Mouse (Mus musculus) left cerebral cortex, adult 8-10 months (tissue): ENCODE data around the gene Cfl1. TPM values are rescaled to one million over a fixed set of nuclear protein-coding genes. Genes with fewer than 3 reads are reported as not detected.

Source experiments
- DNase-seq, 2 experiments: peaks; one replicate each; pipeline ENCODE4 v3.0.0; 2022; ENCODE audit warnings: low spot score in 2 of 2
- total RNA-seq, 4 experiments: library from RNA; stranded (reverse); gene quantifications; 2 replicates each; pipeline ENCODE4 v1.2.4; 2022

Gene Cfl1
- 1,000 to 10,000 TPM; 1,338 to 1,440 (median 1,412) TPM for total RNA-seq

DNA sequence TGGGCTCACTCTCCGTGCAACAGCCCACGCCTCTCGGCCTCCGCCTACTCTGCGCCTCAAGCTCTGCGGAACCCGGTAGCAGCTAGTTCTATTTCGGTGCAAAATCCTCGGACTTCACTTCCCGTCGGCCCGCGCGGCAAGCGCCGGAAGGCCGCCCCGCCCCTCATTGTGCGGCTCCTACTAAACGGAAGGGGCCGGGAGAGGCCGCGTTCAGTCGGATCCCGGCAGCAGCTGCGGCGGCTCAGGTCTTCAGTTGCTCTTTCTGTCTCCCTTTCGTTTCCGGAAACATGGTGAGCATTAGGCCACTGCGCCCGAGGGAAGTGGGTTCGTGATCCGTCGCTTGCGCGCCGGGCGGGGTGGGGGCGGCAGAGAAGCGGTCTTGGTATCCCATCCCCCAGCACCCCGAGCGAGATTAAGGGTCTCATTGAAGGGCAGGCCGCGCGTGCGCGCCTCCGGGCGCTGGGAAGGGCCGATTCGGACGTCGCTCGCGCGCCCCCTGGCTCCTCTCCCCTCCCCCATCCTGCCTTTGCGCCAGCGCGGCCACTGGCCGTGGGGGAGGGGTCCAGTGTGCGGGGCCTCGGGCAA lies at the start of gene Cfl1:
TSS of gene Cfl1 (plus strand) at position 143 of the 585 bp plus-strand sequence.
- DNase-seq, result peak; percentile 90 to 95

DNA sequence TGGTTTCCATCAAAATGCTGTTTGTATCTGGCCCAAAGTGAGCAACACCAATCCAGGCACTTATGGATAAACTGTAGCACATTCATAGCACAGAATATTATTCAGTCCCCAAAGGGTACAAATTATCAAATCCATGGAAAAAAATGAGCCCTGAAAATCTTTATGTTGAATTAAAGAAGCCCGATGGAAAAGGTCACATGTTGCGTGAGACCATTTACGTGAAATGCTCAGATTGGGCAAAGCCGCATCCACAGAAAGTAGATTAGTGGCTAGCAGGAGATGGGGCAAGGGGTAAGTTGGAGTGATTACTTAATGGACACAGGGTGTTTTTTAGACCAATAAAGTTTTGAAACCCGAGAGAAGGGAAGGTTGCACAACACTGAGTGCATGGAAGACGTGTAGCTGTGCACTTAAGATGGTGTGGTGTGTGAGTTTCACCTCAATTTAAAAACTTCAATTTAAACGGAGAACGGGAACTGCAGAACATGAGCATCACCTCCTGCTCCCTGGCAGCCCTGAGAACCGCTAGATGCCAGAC lies 45.8 kb upstream of the Cfl1 start:
- DNase-seq, result no peak

DNA sequence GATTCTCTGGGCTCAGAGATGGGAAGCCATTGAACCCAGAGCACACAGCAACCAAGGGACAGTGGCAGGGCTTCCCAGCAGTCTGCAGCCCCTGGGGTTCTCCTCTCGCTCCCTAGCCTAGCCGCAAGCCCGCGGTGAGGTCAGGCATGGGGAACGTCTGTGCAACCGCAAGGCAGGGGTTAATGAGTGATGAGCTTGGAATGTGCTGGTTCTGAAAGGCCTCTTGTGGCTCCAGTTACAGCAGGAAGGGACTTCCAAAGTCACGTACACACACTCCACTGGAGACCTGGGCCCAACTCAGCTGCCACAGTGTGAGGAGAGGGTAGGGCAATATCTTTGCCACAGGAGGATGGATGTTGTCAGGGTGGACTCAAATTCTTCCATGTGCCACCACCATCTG lies 45.3 kb upstream of the Cfl1 start:
- DNase-seq, result no peak

DNA sequence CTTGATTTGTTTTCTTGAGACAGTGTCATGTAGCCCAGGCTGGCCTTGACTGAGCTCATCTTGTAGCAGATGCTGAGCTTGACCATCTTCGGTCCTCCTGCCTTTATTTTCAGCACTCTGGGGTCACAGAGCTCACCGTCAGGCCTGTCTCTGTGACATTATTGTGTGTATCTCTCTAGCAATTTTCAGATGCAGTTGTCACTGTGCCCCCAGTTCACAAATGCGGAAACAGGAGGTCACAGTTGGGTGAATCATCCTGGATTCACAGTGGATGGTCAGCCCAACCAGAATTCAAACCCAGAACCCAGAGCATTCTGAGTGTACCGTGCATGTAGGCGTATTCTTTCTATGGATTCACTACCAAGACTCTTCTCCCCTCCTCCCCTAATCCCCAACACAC lies 44.5 kb upstream of the Cfl1 start:
- no peak for DNase-seq

DNA sequence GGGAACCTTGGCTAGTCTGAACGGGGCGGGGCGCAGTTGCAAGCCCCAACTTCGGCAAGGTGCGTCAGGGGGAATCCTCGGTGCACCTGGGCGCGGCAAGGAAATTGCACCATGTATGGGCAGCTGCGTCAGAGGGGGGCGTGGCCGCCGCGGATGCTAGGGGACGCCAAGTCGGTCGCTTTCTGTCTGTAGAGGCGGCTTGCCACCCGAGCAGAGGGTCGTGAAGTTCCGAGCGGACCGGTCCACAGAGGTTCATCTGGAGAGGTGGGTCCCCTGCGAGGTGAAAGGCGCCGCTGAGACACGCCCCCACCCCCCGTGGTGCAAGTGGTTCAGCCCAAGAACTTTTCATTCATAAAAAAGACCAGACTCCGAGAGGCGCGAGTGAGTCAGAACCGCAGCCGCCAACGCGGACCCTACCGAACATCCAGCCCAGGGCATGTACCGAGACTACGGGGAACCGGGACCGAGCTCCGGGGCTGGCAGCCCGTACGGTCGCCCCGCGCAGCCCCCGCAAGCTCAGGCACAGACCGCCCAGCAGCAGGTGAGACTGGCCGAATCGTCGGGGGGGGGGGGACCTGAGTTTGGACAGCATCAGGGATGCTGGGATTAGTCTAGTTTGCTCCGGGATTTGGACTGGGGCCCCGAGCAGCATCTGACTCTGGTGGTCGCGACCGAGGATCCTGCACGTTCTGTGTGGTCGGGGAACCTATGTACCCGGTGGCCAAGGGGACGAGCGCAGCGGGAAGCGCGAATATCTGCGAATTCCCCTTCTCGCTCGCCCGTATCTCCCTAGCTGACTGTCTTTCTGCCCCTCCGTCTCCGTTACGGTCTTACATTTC lies 42.5 kb upstream of the Cfl1 start, which contains the start of gene Fosl1:
TSS of gene Fosl1 (plus strand) at position 33 of the 839 bp plus-strand sequence.
- DNase-seq, result peak in 1 of 2 experiments; percentile 67

DNA sequence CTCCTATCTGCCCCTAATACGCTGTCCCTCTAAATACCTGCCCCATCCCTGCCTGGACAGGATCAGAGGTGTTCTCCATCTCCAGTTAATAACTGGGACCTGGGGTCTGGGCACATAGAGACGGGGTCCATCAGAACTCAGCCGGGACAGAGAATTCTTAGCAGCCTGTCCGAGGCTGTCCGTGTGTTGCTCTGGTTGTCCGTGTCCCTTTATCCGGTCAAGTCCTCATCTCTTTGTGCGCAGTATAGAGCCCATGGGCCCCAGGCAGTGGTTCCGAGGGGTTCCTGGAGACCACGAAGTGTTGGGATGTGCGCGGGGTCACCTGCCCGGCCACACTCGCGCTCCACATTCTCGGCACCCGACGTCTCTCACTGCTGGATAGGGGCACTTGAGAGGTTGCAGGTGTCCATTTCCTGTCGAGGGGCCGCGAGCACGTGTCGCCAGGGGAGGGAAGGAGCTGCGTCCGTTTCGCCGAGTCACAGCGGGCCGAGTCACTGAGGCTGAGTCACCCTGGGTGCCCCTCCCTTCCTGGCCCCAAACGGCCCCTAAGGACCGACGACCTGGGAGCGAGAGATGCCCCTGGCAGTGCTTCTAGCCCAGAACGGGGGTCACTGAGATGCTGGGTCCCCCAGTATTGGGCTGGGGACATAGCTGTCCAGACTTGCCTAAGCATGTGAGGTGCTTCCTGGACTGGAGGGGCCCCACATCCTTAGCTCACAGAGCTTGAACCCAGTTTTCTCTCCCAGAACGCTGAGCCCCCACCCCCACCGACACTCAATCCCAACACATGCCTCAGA lies 41.7 kb upstream of the Cfl1 start:
- DNase-seq, result no peak

DNA sequence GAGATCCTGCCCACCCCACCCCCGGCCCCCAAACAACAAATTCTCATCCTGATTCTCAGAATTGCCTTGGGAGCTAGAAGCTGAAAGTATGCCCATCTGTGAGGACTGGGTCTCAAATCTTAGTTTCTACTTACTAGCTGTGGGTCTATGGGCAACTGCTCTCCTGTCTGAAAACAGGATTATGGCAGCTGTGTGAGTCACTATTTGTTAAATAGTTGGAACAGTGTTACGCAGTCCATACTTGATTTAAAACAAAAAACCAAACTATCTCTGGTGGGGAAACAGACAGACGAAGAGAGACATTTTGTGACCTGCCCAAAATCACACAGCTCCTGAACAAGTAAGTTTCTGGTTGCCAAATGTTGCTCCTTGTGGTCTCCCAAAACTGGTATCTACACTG lies 40.6 kb upstream of the Cfl1 start:
- DNase-seq, result no peak

DNA sequence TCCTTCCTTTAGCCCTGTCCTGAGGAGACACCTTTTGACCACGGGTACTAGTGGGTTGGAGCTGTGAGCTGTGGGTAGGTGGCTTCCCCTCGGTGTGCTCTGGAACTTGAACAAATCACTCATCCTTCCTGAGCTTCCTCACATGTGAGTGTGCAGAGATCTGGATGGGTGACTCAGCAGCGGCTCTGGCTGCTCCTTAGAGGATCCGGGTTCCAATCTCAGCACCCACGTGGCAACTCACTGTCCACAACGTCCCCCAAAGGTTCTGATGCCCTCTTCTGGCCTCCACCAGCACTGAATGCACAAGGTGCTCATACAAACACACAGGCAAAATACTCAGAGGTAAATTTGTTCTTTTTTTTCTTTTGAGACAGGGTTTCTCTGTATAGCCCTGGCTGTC lies 38.5 kb upstream of the Cfl1 start:
- no peak for DNase-seq

DNA sequence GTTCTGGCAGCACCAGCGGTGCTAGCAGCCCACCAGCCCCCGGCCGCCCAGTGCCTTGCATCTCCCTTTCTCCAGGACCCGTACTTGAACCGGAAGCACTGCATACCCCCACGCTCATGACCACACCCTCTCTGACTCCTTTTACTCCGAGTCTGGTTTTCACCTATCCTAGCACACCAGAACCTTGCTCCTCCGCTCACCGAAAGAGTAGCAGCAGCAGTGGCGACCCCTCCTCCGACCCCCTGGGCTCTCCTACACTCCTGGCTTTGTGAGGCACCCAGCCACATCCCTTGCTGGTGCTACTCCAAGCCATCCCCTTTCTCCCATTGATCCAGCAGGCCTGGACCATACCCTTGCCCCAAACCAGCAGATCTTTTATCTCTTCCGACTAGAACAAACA lies 35.2 kb upstream of the Cfl1 start:
- no peak for DNase-seq

DNA sequence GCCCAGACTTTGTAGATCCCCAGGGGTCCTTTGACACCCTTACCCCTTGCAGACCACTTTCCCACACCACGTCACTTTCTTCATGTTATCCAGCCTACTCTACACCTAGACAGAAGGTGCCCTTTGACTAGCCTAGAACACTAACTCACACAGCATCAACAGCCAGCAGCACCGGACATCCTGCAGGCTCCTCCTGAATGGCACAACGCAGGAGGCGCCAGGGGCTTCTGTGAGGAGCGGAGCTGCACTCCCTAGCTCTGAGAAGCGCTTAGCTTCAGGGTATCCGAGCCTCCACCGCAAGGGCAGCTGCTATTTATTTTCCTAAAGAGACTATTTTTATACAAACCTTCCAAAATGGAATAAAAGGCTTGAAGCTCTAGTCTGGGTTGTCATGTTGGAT lies 34.7 kb upstream of the Cfl1 start:
- no peak for DNase-seq

DNA sequence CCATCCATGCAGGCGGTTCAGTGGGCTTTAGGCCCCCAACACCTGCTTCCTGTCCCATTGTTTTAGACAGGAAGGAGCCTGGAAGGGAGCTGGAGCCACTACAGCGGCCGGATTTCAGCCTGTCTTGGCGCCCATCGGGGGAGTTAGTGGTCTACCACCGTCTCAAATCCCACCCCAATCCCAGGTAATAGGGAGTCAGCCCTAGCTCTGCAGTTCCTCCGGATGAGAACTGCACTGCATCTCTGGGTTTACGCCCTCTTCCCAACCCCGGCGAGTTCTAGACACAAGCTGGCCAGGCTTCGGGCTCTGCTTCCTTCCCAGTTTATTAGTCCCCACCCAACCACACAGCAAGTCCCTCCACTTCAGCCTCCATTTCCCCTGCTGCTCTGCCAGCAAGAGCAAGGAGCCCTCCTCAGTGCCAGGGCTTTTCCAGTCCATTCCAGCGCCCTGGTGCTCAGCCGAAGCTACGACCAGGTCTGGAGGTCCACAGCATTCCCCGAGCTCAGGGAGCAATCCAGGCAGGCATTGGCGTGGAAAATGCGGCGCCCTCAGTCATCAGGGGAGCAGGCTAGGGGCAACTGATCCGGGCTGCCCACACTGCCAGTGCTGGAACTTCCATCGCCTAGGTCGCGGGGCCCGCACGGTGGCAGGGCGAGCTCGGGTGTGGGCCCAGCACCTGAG lies 33.9 kb upstream of the Cfl1 start:
- DNase-seq, result no peak

DNA sequence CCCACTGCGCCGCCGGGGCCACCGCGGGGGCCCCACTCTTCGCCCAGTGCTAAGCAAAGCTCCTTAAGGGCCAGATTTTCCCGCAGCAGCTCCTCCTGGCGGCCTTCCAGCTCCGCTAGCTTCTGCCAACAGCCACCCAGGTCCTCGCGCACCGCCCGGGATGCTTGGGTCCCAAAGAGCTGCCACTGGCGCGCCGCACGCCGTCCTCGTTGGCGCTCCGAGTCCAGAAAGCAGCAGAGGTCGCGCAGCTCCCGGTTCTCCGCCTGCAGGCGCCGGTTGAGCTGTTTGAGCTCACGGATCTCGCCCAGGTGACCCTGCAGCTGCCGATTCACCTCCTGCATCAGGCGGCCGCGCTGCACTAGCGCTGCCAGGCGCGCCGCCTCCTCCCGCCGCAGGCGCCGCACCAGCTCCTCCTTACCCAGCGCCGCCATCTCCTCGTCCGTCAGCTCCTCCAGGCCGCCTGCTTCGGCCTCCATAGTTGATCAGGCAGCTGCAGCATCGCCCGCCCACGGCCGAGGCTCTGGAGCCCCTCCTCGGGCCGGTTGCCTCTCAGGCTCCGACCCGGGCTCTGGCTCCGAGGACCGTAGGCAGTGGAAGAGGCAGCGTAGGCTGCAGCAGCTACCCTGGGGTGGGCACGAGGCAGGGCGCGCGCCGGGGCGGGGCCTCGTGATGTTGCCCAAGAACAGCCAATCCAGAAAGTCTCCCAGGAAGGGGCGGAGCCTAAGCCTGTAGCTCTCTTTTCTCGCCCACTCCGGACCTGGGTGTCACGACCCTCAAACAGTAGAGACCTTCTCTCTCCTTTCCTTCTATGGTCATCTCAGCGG lies 33.1 kb upstream of the Cfl1 start:
- peak; percentile 95 to 97 for DNase-seq

DNA sequence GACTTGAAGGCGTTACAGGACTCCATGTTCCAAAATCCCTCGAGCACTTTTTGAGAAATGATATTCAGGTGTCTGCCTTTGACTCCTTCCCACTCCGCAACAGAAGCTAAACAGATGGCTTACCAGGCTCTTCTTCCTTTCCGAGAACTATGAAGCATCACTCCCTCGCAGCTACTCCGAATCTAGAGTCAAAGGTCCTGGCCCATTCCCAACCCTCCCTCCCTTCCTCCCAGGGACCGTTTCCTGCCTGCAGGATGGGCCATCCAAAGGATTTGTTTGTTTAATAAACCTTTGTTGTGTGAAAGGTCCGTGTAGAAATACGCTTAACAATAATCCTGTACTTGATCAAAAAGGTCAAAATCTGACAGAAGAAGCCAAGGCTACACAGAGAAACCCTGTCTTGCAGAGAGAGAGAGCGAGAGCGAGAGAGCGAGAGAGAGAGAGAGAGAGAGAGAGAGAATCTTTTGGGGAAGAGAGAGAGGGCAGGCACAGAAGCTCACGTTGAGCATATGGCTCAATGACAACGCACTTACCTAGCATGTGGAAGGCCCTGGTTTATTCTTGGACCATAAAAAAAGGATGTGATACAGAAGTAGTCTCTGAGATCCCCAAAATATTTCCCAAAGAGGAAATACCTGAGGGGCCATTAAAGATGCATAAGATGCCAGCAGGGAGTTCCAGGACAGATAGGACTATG lies 32.4 kb upstream of the Cfl1 start, which contains the start of gene Ccdc85b:
TSS of gene Ccdc85b (minus strand) at position 149 of the 697 bp plus-strand sequence.
- DNase-seq, result no peak

DNA sequence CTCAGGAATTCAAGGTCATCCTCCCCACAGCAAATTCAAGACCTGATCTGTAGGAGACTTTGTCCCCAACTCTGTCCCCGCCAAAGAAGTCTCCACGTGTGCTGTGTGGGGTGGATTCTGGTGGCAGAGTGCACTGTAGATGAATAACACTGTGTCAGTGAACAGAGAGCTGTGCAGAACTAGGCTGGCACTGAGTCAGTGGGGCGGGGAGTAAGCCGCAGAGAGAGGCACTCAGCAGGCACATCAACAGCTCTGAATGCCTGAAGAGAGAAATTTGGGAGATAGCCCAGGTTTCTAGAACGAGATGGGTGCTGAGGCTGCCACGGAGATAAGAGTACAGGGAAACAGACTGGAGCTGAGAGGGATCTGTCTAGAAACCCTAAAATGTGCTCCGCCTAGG lies 31.2 kb upstream of the Cfl1 start:
- DNase-seq, result no peak

DNA sequence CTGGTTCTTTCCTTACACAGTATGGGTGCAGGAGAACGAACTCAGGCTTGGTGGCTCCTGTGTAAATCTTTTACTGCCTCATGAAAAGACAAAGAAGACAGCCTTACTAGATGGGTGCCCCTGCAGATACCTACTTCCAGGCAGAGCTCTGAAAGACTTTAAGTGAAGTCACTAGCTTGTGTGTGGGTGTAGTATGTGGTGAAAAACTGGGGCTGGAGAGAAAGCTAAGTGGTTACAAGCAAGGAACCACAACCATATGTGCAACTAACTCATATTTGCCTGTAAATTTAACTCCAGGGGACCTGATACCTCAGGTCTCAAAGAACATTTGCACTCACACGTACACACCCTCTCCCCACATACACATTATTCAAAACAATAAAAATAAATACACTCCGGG lies 30.4 kb upstream of the Cfl1 start:
- no peak for DNase-seq

DNA sequence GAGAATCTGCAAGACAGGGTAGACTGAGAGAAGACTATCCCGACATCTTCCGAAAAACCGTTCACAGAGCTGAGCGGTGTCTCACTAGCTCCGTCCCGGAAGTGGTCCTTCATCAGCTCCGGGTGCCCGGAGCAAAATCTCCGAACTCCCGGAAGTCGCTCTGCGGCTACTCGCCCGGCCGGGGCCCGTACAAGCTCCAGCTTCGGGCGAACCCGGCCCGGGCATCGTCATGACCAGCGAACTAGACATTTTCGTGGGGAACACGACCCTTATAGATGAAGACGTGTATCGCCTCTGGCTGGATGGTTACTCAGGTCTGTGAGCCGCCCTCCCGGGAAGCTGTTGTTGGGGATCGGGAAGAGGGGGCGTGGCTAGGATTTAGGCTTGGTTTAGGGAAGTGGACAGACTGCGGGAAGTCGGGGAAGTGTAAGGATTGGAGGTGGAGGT lies 29.8 kb upstream of the Cfl1 start, which contains the start of gene Fibp:
TSS of gene Fibp (plus strand) at position 151 of the 447 bp plus-strand sequence.
- peak; percentile 76 to 85 for DNase-seq

DNA sequence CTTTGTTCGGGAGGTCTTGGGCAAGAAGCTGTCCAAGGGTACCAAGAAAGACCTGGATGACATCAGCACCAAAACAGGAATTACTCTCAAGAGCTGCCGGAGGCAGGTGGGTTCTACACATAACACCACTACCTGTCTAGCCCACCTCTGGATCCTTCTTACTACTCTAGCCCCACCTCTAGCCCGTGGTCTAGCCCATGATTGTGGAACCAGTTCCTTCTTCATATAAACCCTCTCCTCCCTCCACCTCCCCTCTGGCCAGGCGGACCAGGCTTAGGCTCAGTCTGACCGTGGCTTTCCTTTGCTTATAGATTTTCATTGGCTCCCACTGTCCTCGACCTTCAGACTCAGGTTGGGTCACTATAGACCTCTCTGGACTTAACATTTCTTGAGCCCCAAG lies 28.8 kb upstream of the Cfl1 start:
- no peak for DNase-seq

DNA sequence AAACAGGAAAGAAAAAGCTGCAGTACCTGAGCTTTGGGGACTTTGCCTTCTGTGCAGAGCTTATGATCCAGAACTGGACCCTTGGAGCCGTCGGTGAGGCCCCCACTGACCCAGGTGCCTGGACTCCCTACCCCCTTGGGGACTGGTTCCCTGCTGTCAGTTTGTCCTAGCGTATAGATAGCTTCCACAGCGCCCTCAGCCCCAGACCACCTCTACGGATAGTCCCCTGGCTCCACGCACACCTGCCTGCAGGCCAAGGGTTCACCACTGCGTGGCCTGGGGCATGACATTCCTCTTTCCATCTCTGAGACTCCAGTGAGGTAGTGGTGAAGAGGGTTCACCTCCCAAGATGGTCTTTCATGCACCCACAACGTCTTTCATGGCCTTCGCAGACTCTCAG lies 27.0 kb upstream of the Cfl1 start:
- no peak for DNase-seq

DNA sequence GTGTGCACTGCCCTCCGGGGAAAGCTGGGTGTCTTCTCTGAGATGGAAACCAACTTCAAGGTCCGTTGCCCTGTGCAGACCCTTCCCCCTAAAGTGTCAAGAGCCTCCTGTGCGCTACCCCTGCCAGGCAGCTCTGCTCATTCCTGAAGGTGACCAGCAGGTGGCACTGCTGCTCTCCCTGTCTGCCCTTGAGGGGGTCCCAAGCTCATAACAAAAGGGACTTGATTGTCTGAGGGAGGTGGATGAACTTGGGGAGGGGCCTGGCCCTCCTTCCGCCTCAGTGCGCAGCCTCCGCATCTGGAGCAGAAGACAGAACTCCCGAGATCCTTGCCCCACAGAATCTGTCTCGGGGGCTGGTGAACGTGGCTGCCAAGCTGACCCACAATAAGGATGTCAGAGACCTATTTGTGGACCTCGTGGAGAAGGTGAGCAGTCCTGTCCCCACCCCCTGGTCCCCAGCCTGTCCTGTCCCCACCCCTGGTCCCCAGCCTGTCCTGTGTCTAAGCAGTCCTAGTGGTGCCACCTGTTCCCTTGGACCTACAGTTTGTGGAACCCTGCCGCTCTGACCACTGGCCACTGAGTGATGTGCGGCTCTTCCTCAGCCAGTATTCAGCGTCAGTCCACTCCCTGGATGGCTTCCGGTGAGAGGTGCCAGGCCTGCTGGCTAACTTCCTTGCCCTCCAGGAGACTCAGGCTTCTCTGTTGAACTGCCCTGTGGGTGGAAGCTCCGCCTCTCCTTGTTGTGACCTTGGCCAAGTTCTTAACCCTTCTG lies 26.3 kb upstream of the Cfl1 start:
- DNase-seq, result no peak
